ENCODE assay signal across 8 mouse cellular contexts in genomic region chr11:75170136-75170751, GRCm38 (mm10). TPM values are rescaled to one million over a fixed set of nuclear protein-coding genes. Genes with fewer than 3 reads are reported as not detected.
DNase-seq lines count a peak whose midpoint lies in the region; ATAC-seq lines count a peak whose summit lies in the region.

No protein-coding gene starts in this region.

- peak overlapping the region; percentile 18; the same call in 1 of the 2 replicates for H3K9ac ChIP-seq in heart, embryonic 15.5 days
- H3K9ac ChIP-seq in liver, embryonic 12.5 days = no peak overlapping the region
- H3K9ac ChIP-seq in stomach, embryonic 15.5 days = no peak overlapping the region

- ATAC-seq in heart, embryonic 15.5 days (replicated peaks; ENCODE audit: insufficient number of reproducible peaks, insufficient read depth, low FRiP score, low read depth) = peak; percentile 7; the same call in 1 of the 2 replicates
- ATAC-seq in liver, embryonic 12.5 days = peak; percentile 58
- peak; percentile 39 for ATAC-seq in stomach, embryonic 15.5 days (ENCODE audit: insufficient read depth, low FRiP score, low read depth)

- peak overlapping the region; percentile 99 for H3K4me2 ChIP-seq in heart, embryonic 15.5 days
- H3K4me2 ChIP-seq in liver, embryonic 12.5 days = peak overlapping the region; percentile 89
- peak overlapping the region; percentile 85 for H3K4me2 ChIP-seq in stomach, embryonic 15.5 days

- H3K4me1 ChIP-seq in forebrain, embryonic 10.5 days = peaks cover 89% of the 10 kb centered on the region
- H3K4me1 ChIP-seq in heart, embryonic 15.5 days (replicated peaks) = peaks cover 85% of the 10 kb centered on the region
- peaks cover 90% of the 10 kb centered on the region for H3K4me1 ChIP-seq in liver, embryonic 12.5 days
- H3K4me1 ChIP-seq in stomach, embryonic 15.5 days = peaks cover 69% of the 10 kb centered on the region

- H3K9me3 ChIP-seq in forebrain, embryonic 10.5 days = no peaks in the 10 kb centered on the region
- H3K9me3 ChIP-seq in heart, embryonic 15.5 days (replicated peaks) = no peaks in the 10 kb centered on the region
- no peaks in the 10 kb centered on the region for H3K9me3 ChIP-seq in liver, embryonic 12.5 days (replicated peaks)
- no peaks in the 10 kb centered on the region for H3K9me3 ChIP-seq in stomach, embryonic 15.5 days

- H3K27ac ChIP-seq in forebrain, embryonic 10.5 days = 0 out of 2 replicates have a peak overlapping the region, but pooled peaks have one; percentile 25
- no peak overlapping the region for H3K27ac ChIP-seq in heart, embryonic 15.5 days
- H3K27ac ChIP-seq in liver, embryonic 12.5 days = no peak overlapping the region
- H3K27ac ChIP-seq in stomach, embryonic 15.5 days = peak overlapping the region; percentile 91; the same call in 1 of the 2 replicates

- no peaks in the 10 kb centered on the region for H3K36me3 ChIP-seq in forebrain, embryonic 10.5 days (replicated peaks)
- no peaks in the 10 kb centered on the region for H3K36me3 ChIP-seq in heart, embryonic 15.5 days
- H3K36me3 ChIP-seq in liver, embryonic 12.5 days = 0 out of 2 replicates have a peak, but pooled peaks cover under 1% of the 10 kb centered on the region
- no peaks in the 10 kb centered on the region for H3K36me3 ChIP-seq in stomach, embryonic 15.5 days

- WGBS in forebrain, embryonic 10.5 days = under 1% methylated on average over 38 of the region's 38 CpGs
- WGBS in heart, embryonic 15.5 days = under 1% methylated on average over 38 of the region's 38 CpGs
- under 1% methylated on average over 38 of the region's 38 CpGs for WGBS in liver, embryonic 12.5 days (ENCODE audit: insufficient replicate concordance)
- under 1% methylated on average over 38 of the region's 38 CpGs for WGBS in stomach, embryonic 15.5 days

- H3K27me3 ChIP-seq in forebrain, embryonic 10.5 days (ENCODE audit: poor library complexity, severe bottlenecking) = peaks cover 96% of the 10 kb centered on the region
- peaks cover 79% of the 10 kb centered on the region for H3K27me3 ChIP-seq in heart, embryonic 15.5 days
- peaks cover 98% of the 10 kb centered on the region for H3K27me3 ChIP-seq in liver, embryonic 12.5 days (replicated peaks)
- H3K27me3 ChIP-seq in stomach, embryonic 15.5 days (replicated peaks) = peaks cover 62% of the 10 kb centered on the region

- DNase-seq in CD8-positive naive resting alpha-beta T cell, adult 2 months (ENCODE audit: low read depth in 2 of 2, low spot score in 2 of 2) = peak; percentile 74 to 84
- DNase-seq in c-Kit-positive CD71-negative TER-119-negative erythroid progenitor cells, embryonic 14.5 days (ENCODE audit: low read depth) = peak; percentile 97
- peak; percentile 85 for DNase-seq in forebrain, embryonic 10.5 days (ENCODE audit: extremely low spot score, low spot score)
- peak; percentile 95 for DNase-seq in kidney, postnatal 14 days
- DNase-seq in natural killer cell, adult 2 months (ENCODE audit: low spot score in 2 of 2) = peak; percentile 91

- peak overlapping the region; percentile 56 for H3K4me3 ChIP-seq in forebrain, embryonic 10.5 days
- H3K4me3 ChIP-seq in heart, embryonic 15.5 days = peak overlapping the region; percentile 79
- H3K4me3 ChIP-seq in liver, embryonic 12.5 days = peak overlapping the region; percentile 63
- peak overlapping the region; percentile 65 for H3K4me3 ChIP-seq in stomach, embryonic 15.5 days (replicated peaks)

RNA-seq across cellular contexts. Expression of gene Hic1, which starts 0.9 kb away (rescaled TPM):
- 0.12 and 0.21 TPM in 2 replicates for polyA plus RNA-seq in forebrain, embryonic 10.5 days (2016; fragmentation: Nextera tagmentation; extraction: Ambion mirVana)
- polyA plus RNA-seq in heart, embryonic 15.5 days (2015; fragmentation: Nextera tagmentation; extraction: Ambion mirVana) = 11.0 and 18.0 TPM in 2 replicates
- 4.6 and 5.8 TPM in 2 replicates for polyA plus RNA-seq in liver, embryonic 12.5 days (2016; fragmentation: Nextera tagmentation; extraction: Ambion mirVana)
- polyA plus RNA-seq in stomach, embryonic 15.5 days (2015; fragmentation: Nextera tagmentation; extraction: Ambion mirVana) = 25.3 and 28.0 TPM in 2 replicates

RNA-seq across cellular contexts. Expression of gene Ovca2, which starts 8.4 kb away (rescaled TPM):
- 33.6 and 34.0 TPM in 2 replicates for polyA plus RNA-seq in forebrain, embryonic 10.5 days (2016; fragmentation: Nextera tagmentation; extraction: Ambion mirVana)
- polyA plus RNA-seq in heart, embryonic 15.5 days (2015; fragmentation: Nextera tagmentation; extraction: Ambion mirVana) = 14.4 and 17.5 TPM in 2 replicates
- 17.6 and 17.9 TPM in 2 replicates for polyA plus RNA-seq in liver, embryonic 12.5 days (2016; fragmentation: Nextera tagmentation; extraction: Ambion mirVana)
- 21.0 and 22.2 TPM in 2 replicates for polyA plus RNA-seq in stomach, embryonic 15.5 days (2015; fragmentation: Nextera tagmentation; extraction: Ambion mirVana)

RNA-seq across cellular contexts. Expression of gene Dph1, which starts 20.8 kb away (rescaled TPM):
- 29.5 TPM in 2 replicates for polyA plus RNA-seq in forebrain, embryonic 10.5 days (2016; fragmentation: Nextera tagmentation; extraction: Ambion mirVana)
- 17.2 and 20.5 TPM in 2 replicates for polyA plus RNA-seq in heart, embryonic 15.5 days (2015; fragmentation: Nextera tagmentation; extraction: Ambion mirVana)
- 19.7 and 20.5 TPM in 2 replicates for polyA plus RNA-seq in liver, embryonic 12.5 days (2016; fragmentation: Nextera tagmentation; extraction: Ambion mirVana)
- 18.4 and 21.3 TPM in 2 replicates for polyA plus RNA-seq in stomach, embryonic 15.5 days (2015; fragmentation: Nextera tagmentation; extraction: Ambion mirVana)

RNA-seq across cellular contexts. Expression of gene Rtn4rl1, which starts 23.3 kb away (rescaled TPM):
- polyA plus RNA-seq in forebrain, embryonic 10.5 days (2016; fragmentation: Nextera tagmentation; extraction: Ambion mirVana) = 1.1 and 1.3 TPM in 2 replicates
- polyA plus RNA-seq in heart, embryonic 15.5 days (2015; fragmentation: Nextera tagmentation; extraction: Ambion mirVana) = 12.4 and 13.1 TPM in 2 replicates
- 1.2 and 1.3 TPM in 2 replicates for polyA plus RNA-seq in liver, embryonic 12.5 days (2016; fragmentation: Nextera tagmentation; extraction: Ambion mirVana)
- 2.2 and 2.3 TPM in 2 replicates for polyA plus RNA-seq in stomach, embryonic 15.5 days (2015; fragmentation: Nextera tagmentation; extraction: Ambion mirVana)

Comparison
In these comparisons a context has a peak if more than half of its experiments do, and no peak if none do; other contexts are left out.
1. H3K27ac ChIP-seq: peak in forebrain, embryonic 10.5 days (single experiment) and stomach, embryonic 15.5 days (single experiment); none in heart, embryonic 15.5 days (single experiment) and liver, embryonic 12.5 days (single experiment).
2. ATAC-seq: peak in every context shown above with its lines; median percentile 58 in liver, embryonic 12.5 days; 39 in stomach, embryonic 15.5 days; 7 in heart, embryonic 15.5 days.
3. Peak in every context shown above with its lines, with median percentiles within 50 percentile points of each other: DNase-seq, H3K4me3 ChIP-seq and H3K4me2 ChIP-seq.